Mouse (Mus musculus) telencephalon, adult 2 months (tissue): ENCODE results near the gene Gm10392.
"Not testable (repeated sequence)": the region's sequence is repeated elsewhere in the genome, so short reads cannot be mapped to it uniquely, and the experiment has no call there.

Source experiments
- DNase-seq: peaks from one replicate; pipeline ENCODE4 v3.0.0-alpha.2; 2011; ENCODE audit warnings: low read depth, low spot score

Gm10392 gene

GRCm38 (mm10) chr11:77519043-77519442 is at the start of gene Gm10392:
Gene Gm10392 (minus strand): TSS chr11:77519198.
- no peak for DNase-seq

- DNase-seq = no peak
Measured at GRCm38 (mm10) chr11:77545261-77545660, 26.3 kb upstream of the Gm10392 start.

GRCm38 (mm10) chr11:77532202-77532846 is 13.3 kb upstream of the Gm10392 start:
- DNase-seq = no peak

GRCm38 (mm10) chr11:77530862-77531261 is 11.9 kb upstream of the Gm10392 start:
- DNase-seq = no peak

- DNase-seq = no peak
Measured at GRCm38 (mm10) chr11:77529644-77530043, 10.6 kb upstream of the Gm10392 start.

- not testable (repeated sequence) for DNase-seq
Measured at GRCm38 (mm10) chr11:77528420-77528819, 9.4 kb upstream of the Gm10392 start.

GRCm38 (mm10) chr11:77525804-77526486 is 6.9 kb upstream of the Gm10392 start:
- DNase-seq = no peak

- no peak for DNase-seq
Measured at GRCm38 (mm10) chr11:77520601-77521529, 1.9 kb upstream of the Gm10392 start.

GRCm38 (mm10) chr11:77518051-77518798 is 773 bp downstream of the Gm10392 start:
- no peak for DNase-seq

- DNase-seq = no peak
Measured at GRCm38 (mm10) chr11:77516553-77517425, 2.2 kb downstream of the Gm10392 start.

- no peak for DNase-seq
Measured at GRCm38 (mm10) chr11:77515637-77516552, 3.1 kb downstream of the Gm10392 start, which contains the start of gene Trp53i13. Gene Trp53i13 (minus strand): TSS chr11:77515980.

- no peak for DNase-seq
Measured at GRCm38 (mm10) chr11:77514832-77515636, 4.0 kb downstream of the Gm10392 start, which contains the start of gene Abhd15. Gene Abhd15 (plus strand): TSS chr11:77515121.

GRCm38 (mm10) chr11:77514281-77514831 is 4.6 kb downstream of the Gm10392 start:
- no peak for DNase-seq

- DNase-seq = no peak
Measured at GRCm38 (mm10) chr11:77513811-77514170, 5.2 kb downstream of the Gm10392 start.

- DNase-seq = no peak
Measured at GRCm38 (mm10) chr11:77512891-77513810, 5.8 kb downstream of the Gm10392 start.

- no peak for DNase-seq
Measured at GRCm38 (mm10) chr11:77511336-77511735, 7.7 kb downstream of the Gm10392 start.
